Mouse (Mus musculus) embryonic facial prominence, embryonic 11.5 days (tissue): Measurements from ENCODE around the gene Cacna1d. TPM values are rescaled to one million over a fixed set of nuclear protein-coding genes. Genes with fewer than 3 reads are reported as not detected.

Experiments
- ATAC-seq: fragments of 200-750 bp; cut with Nextera tagmentation; replicated peaks from 2 replicates; pipeline ENCODE4 v1.8.0; 2017; ENCODE audit warnings: low read depth; ENCODE audit not compliant: insufficient number of reproducible peaks, low FRiP score, low TSS enrichment
- DNase-seq: peaks from one replicate; pipeline ENCODE4 v3.0.0-alpha.2; 2015; ENCODE audit warnings: low spot score
- H3K27ac ChIP-seq: fragments of 300-500 bp; sonication (generic); replicated peaks from 2 replicates; pipeline ENCODE4 v1.5.1; 2014; ENCODE audit warnings: mild to moderate bottlenecking, low read depth, low read length, control low read depth
- H3K27me3 ChIP-seq: fragments of 300-500 bp; sonication (generic); 2 replicates; pipeline ENCODE4 v1.6.1; 2014; ENCODE audit warnings: mild to moderate bottlenecking, low read length, moderate library complexity, mixed read lengths; ENCODE audit not compliant: control insufficient read depth, insufficient read depth
- H3K36me3 ChIP-seq: fragments of 300-500 bp; sonication (generic); replicated peaks from 2 replicates; pipeline ENCODE4 v1.6.1; 2014; ENCODE audit warnings: low read depth, mild to moderate bottlenecking, low read length, moderate library complexity, mixed read lengths; ENCODE audit not compliant: control insufficient read depth, insufficient read depth
- H3K4me1 ChIP-seq: fragments of 300-500 bp; sonication (generic); 2 replicates; pipeline ENCODE4 v1.6.1; 2014; ENCODE audit warnings: low read length, mixed read lengths; ENCODE audit not compliant: control insufficient read depth, insufficient read depth
- H3K4me2 ChIP-seq: fragments of 300-500 bp; sonication (generic); 2 replicates; pipeline ENCODE4 v1.6.1; 2014; ENCODE audit warnings: low read depth, mild to moderate bottlenecking, control low read depth, low read length, moderate library complexity
- H3K4me3 ChIP-seq: fragments of 300-500 bp; sonication (generic); 2 replicates; pipeline ENCODE4 v1.5.1; 2014; ENCODE audit warnings: low read depth, low read length, control low read depth
- H3K9ac ChIP-seq: fragments of 300-500 bp; sonication (generic); replicated peaks from 2 replicates; pipeline ENCODE4 v1.6.1; 2014; ENCODE audit warnings: mild to moderate bottlenecking, control low read depth, low read length
- H3K9me3 ChIP-seq: fragments of 300-500 bp; sonication (generic); replicated peaks from 2 replicates; pipeline ENCODE4 v1.6.1; 2016; ENCODE audit warnings: mild to moderate bottlenecking, low read length, inconsistent platforms, mixed read lengths; ENCODE audit not compliant: control insufficient read depth
- WGBS: fragments of 180-500 bp; shearing (Covaris S2); extraction: QIAGEN DNeasy Blood & Tissue Kit; methylation state at CpG from one replicate; pipeline ENCODE4 v1.1.7; 2014; 5-methylcytosine and 5-hydroxymethylcytosine counted together
- polyA plus RNA-seq: library from polyadenylated mRNA; unstranded; fragments of >200 nt; fragmentation: Nextera tagmentation; extraction: Ambion mirVana; gene quantifications from 2 replicates; pipeline ENCODE4 v1.2.1, GENCODE M21; 2014

Gene Cacna1d
- polyA plus RNA-seq, 1 experiment from 2014 or later, result 0.88 TPM

DNA sequence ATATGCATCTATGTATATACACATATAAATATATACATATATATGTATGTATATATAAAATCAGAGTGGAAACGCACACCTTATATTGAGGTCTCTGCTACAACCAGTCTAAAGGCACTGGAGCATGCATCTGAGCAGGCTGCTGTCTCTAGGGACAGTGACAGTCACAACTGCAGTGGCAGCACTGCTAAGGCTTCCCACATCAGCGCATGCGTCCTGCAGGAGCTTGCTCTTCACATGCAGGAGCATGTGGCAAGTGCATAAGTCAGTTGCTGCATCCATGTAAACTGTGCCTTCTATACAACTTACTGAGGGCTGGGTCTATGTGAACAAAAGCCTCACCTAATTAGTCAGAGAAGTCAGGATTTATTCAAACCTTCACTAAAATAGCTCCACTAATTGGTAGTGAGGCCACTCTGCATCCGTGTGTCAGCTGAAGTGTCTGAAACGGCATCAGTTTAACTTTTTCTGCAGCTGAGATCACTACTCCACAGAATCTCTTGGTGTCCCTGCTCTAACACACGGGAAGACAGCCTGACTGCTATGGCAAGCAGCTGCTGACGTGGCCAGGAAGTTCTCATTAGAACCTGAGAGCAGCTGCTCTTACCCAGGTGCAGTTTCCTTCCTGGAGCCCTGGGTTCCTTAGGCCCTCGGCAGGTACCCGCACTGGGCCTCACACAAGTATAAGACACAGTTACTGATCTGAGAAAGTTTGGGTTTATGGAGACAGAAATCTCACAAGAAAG is 199.7 kb downstream of the Cacna1d start:
- ATAC-seq, result no peak
- Histone ChIP-seq H3K4me3 (no peak overlapping the region), H3K36me3 (no peaks in the 10 kb centered on the region), H3K4me2 (no peak overlapping the region), H3K9ac (no peak overlapping the region), H3K27me3 (no peaks in the 10 kb centered on the region), H3K9me3 (no peaks in the 10 kb centered on the region), H3K27ac (no peak overlapping the region), H3K4me1 (no peaks in the 10 kb centered on the region)
- no peak for DNase-seq
- 60% methylated on average over 9 of the region's 9 CpGs for WGBS

DNA sequence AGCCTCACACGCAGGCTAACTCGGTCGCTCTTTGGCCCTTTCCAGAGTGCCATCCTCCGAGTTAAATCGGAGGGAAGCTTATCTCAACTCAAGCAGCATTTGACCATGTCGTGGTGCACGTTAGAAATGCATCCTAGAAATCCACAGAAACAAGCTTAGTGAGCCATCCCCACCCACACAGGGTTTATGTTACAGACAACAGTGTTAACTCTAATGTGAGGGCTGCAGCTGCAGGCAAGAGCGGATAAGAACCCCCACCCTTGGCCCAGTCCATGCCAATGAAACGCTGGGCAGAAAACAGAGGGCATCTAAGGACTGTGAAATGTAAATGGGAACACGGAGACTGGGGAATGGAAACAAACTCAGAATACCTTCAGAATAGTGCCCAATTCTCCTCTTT is 206.8 kb downstream of the Cacna1d start:
- no peak overlapping the region for H3K9ac ChIP-seq
- H3K4me3 ChIP-seq, result no peak overlapping the region
- ATAC-seq (no peak), DNase-seq (no peak)
- no peaks in the 10 kb centered on the region for H3K27me3 ChIP-seq
- 75% methylated on average over 10 of the region's 10 CpGs for WGBS
- no peaks in the 10 kb centered on the region for H3K36me3 ChIP-seq
- no peaks in the 10 kb centered on the region for H3K4me1 ChIP-seq
- H3K4me2 ChIP-seq, result no peak overlapping the region
- no peak overlapping the region for H3K27ac ChIP-seq
- H3K9me3 ChIP-seq, result no peaks in the 10 kb centered on the region

DNA sequence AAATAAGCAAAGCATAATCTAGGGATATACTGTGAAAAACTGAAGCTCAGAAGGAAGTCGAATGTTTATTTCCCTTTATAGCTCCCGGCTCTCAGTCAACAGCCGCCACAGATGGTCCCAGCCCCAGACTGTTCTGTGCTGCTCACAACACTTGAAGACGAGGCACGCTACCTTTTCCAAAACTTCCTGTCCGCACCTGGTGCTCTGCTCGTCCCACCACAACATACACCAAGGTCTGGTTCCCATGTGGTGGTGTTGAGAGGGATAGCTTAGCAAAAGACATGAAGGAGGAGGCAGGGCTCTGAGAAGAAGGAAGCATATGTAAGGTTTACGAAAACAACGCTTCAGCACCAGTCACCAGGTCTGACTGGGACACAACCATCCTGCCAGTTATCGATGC is 207.2 kb downstream of the Cacna1d start:
- 67% methylated on average over 10 of the region's 10 CpGs for WGBS
- H3K27ac ChIP-seq, result no peak overlapping the region
- H3K36me3 ChIP-seq, result no peaks in the 10 kb centered on the region
- H3K4me3 ChIP-seq, result no peak overlapping the region
- H3K27me3 ChIP-seq, result no peaks in the 10 kb centered on the region
- H3K4me2 ChIP-seq, result no peak overlapping the region
- DNase-seq (no peak), ATAC-seq (no peak)
- H3K9ac ChIP-seq, result no peak overlapping the region
- no peaks in the 10 kb centered on the region for H3K4me1 ChIP-seq
- no peaks in the 10 kb centered on the region for H3K9me3 ChIP-seq

DNA sequence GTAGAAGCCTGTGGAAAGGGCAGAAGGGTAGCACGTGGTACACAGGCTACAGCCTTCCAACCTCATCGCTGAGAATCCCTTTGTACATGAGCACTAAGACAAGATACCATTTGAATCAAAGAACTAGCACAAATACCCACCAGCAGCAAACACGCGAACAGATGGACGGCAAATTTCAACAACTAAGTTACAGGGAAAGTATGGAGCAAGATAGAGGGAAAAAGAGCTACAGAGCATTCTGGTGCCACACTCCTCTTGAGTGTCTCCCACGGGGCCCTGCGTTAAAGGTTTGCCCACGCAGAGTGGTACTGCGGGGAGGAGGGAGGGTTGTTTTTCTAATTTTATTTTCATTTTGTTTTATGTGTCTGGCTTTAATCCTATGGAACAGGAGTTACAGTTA is 215.7 kb downstream of the Cacna1d start:
- DNase-seq (no peak), ATAC-seq (no peak)
- Histone ChIP-seq H3K9me3 (no peaks in the 10 kb centered on the region), H3K9ac (no peak overlapping the region), H3K4me3 (no peak overlapping the region), H3K27ac (no peak overlapping the region), H3K27me3 (no peaks in the 10 kb centered on the region), H3K36me3 (no peaks in the 10 kb centered on the region), H3K4me2 (no peak overlapping the region), H3K4me1 (no peaks in the 10 kb centered on the region)
- 88% methylated on average over 9 of the region's 9 CpGs for WGBS

DNA sequence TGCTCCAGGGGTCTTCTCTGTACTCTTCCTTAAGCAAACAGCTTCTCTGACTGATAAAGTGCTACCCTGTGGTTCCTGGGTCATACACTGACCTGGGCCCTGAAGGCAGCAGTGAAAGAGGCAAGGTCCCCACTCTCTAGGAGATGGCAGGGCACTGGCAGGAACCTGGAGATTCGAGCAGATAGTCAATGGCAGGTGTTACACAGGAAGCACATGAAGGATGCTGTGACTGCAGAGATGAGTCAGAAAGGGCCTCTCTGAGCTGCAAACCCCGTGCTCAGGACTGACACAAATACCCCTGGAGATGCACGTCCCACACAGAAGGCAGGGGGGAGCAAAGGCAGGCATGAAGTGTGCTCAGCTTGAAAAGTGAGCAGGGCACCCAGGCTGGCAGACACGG is 218.3 kb downstream of the Cacna1d start:
- WGBS, result 73% methylated on average over 4 of the region's 4 CpGs
- H3K4me2 ChIP-seq, result no peak overlapping the region
- no peak for DNase-seq

DNA sequence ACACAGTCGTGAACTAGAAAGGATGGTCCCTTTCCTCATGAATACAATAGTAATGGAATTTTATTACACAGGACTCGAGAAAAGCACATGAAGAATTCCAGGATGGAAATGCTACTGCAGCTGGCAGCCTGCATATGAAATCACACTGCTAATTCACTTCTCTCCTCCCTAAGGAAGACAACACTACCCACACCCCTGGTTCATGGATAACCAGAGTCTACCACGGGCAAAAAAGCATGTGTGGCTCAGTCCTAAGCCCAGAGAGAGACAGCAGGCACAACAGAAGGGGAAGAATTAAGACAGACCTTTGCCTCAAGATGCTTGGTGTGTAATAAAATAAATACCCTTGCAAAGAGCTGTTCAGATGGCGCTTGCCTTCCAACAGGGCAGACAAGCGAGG is 218.7 kb downstream of the Cacna1d start:
- no peak overlapping the region for H3K4me3 ChIP-seq
- no peak overlapping the region for H3K9ac ChIP-seq
- no peaks in the 10 kb centered on the region for H3K36me3 ChIP-seq
- no peak for ATAC-seq
- no peaks in the 10 kb centered on the region for H3K9me3 ChIP-seq
- no peaks in the 10 kb centered on the region for H3K4me1 ChIP-seq
- H3K4me2 ChIP-seq, result no peak overlapping the region
- H3K27me3 ChIP-seq, result no peaks in the 10 kb centered on the region
- 87% methylated on average over 5 of the region's 5 CpGs for WGBS
- DNase-seq, result no peak
- no peak overlapping the region for H3K27ac ChIP-seq

More for the DNA sequence above, 218.3 kb downstream of the Cacna1d start:
- no peak overlapping the region for H3K27ac ChIP-seq
- no peak overlapping the region for H3K9ac ChIP-seq
- H3K4me3 ChIP-seq, result no peak overlapping the region
- H3K4me1 ChIP-seq, result no peaks in the 10 kb centered on the region
- ATAC-seq, result no peak
- H3K27me3 ChIP-seq, result no peaks in the 10 kb centered on the region
- H3K36me3 ChIP-seq, result no peaks in the 10 kb centered on the region
- H3K9me3 ChIP-seq, result no peaks in the 10 kb centered on the region

DNA sequence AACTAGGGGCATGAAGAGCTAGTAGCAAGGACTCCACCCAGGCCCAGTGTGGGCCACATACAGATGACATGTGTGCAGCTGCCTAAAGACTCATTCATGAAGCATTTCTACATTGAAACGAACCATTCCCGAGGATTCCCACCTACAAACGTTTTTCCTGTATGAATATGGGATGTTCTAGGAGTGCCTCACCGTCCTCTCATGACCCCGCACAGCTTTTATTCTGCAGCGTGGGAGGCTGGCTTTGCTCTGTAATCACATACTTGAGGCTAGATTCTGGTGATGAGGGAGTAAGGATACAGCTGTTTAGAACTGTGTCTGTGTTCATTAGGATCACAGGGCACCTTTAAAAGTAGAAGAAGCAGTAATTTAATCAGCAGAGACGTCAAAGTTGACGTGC is 219.4 kb downstream of the Cacna1d start:
- 78% methylated on average over 8 of the region's 8 CpGs for WGBS
- Histone ChIP-seq H3K4me1 (no peaks in the 10 kb centered on the region), H3K9me3 (no peaks in the 10 kb centered on the region), H3K4me2 (no peak overlapping the region), H3K27ac (no peak overlapping the region), H3K27me3 (no peaks in the 10 kb centered on the region), H3K4me3 (no peak overlapping the region), H3K9ac (no peak overlapping the region), H3K36me3 (no peaks in the 10 kb centered on the region)
- ATAC-seq (no peak), DNase-seq (no peak)

DNA sequence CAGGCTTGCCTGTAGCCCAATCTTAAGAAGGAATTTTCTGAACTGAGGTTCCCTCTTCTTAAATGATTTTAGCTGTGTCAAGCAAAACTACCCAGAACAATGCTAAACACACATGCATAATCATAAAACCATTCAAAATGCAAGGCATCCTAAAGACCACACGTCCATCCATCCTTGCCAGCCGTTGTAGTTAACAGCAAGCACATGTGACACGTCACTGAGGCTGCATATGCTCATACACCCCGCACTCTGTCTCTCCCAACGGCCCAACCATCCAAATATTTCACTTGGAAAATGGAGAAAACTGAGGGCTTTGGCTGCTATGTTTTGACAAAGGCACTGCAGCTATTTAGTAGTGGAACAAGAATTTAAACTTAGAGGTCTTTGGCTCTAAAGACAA is 220.9 kb downstream of the Cacna1d start:
- Histone ChIP-seq H3K27ac (no peak overlapping the region), H3K4me3 (no peak overlapping the region), H3K9ac (no peak overlapping the region), H3K4me1 (no peaks in the 10 kb centered on the region), H3K36me3 (no peaks in the 10 kb centered on the region), H3K9me3 (no peaks in the 10 kb centered on the region), H3K27me3 (no peaks in the 10 kb centered on the region), H3K4me2 (no peak overlapping the region)
- DNase-seq (no peak), ATAC-seq (no peak)
- WGBS, result 77% methylated on average over 5 of the region's 5 CpGs
